Mouse (Mus musculus) lung, adult 2 months (tissue): ENCODE measurements at regions not wholly inside any gene's neighbourhood (a gene's known extent, or its start where the extent isn't known, plus 50 kb on each side); places are given as distances from the start of the nearest gene placed in this dataset.

Experiments used
- CTCF ChIP-seq: fragments of 200-500 bp; IDR thresholded peaks from 2 replicates; pipeline ENCODE4 v1.5.1; 2011; ENCODE audit warnings: mild to moderate bottlenecking, low read length, control low read depth; ENCODE audit not compliant: insufficient read depth
- POLR2A ChIP-seq: fragments of 200-500 bp; IDR thresholded peaks from 2 replicates; pipeline ENCODE4 v1.6.1; 2011; ENCODE audit warnings: low read depth, mild to moderate bottlenecking, control low read depth, low read length, borderline replicate concordance; ENCODE audit errors: extremely low read depth

GRCm38 (mm10) chr12:11570160-11570559, 114.3 kb downstream of the Rad51ap2 start:
- TF ChIP-seq CTCF (no peak), POLR2A (no peak)
